Mouse (Mus musculus): ENCODE measurements around the gene Irf2. TPM values are rescaled to one million over a fixed set of nuclear protein-coding genes. Genes with fewer than 3 reads are reported as not detected.

Gene Irf2
- total and polyA plus RNA-seq, 2 experiments from 2014 or later = 3.3 to 9.5 TPM

GRCm38 (mm10) chr8:46697566-46697965, 42.0 kb upstream of the Irf2 start:
- Histone ChIP-seq H3K4me2 (ENCODE audit: low read depth, low read length, poor library complexity, severe bottlenecking) (no peak overlapping the region), H3K9ac (replicated peaks; ENCODE audit: low read length, poor library complexity, severe bottlenecking) (no peak overlapping the region), H3K4me1 (ENCODE audit: insufficient read depth, low read length) (no peaks in the 10 kb centered on the region), H3K36me3 (ENCODE audit: insufficient read depth, low read length) (no peaks in the 10 kb centered on the region), H3K4me3 (ENCODE audit: low read depth, low read length) (no peak overlapping the region), H3K27me3 (ENCODE audit: insufficient read depth, low read length) (no peaks in the 10 kb centered on the region), H3K9me3 (ENCODE audit: low read length) (no peaks in the 10 kb centered on the region), H3K27ac (ENCODE audit: low read depth, low read length) (no peak overlapping the region)
- WGBS = 67% methylated on average over 4 of the region's 4 CpGs
- no peak for TF ChIP-seq CTCF (IDR thresholded peaks at IDR 0.05)
- DNase-seq (ENCODE audit: low spot score) = no peak
- ATAC-seq (ENCODE audit: low FRiP score) = no peak

- Histone ChIP-seq H3K9me3 (ENCODE audit: low read length) (no peaks in the 10 kb centered on the region), H3K36me3 (ENCODE audit: insufficient read depth, low read length) (no peaks in the 10 kb centered on the region), H3K4me1 (ENCODE audit: insufficient read depth, low read length) (no peaks in the 10 kb centered on the region), H3K9ac (replicated peaks; ENCODE audit: low read length, poor library complexity, severe bottlenecking) (no peak overlapping the region), H3K27ac (ENCODE audit: low read depth, low read length) (no peak overlapping the region), H3K27me3 (ENCODE audit: insufficient read depth, low read length) (no peaks in the 10 kb centered on the region), H3K4me3 (ENCODE audit: low read depth, low read length) (no peak overlapping the region), H3K4me2 (ENCODE audit: low read depth, low read length, poor library complexity, severe bottlenecking) (no peak overlapping the region)
- ATAC-seq (ENCODE audit: low FRiP score) = no peak
- 94% methylated on average over 5 of the region's 5 CpGs for WGBS
- no peak for TF ChIP-seq CTCF (IDR thresholded peaks at IDR 0.05)
- no peak for DNase-seq (ENCODE audit: low spot score)
Observed at GRCm38 (mm10) chr8:46698162-46698561, 41.4 kb upstream of the Irf2 start.

GRCm38 (mm10) chr8:46705145-46705544, 34.4 kb upstream of the Irf2 start:
- Histone ChIP-seq H3K27me3 (ENCODE audit: insufficient read depth, low read length) (no peaks in the 10 kb centered on the region), H3K9ac (replicated peaks; ENCODE audit: low read length, poor library complexity, severe bottlenecking) (no peak overlapping the region), H3K9me3 (ENCODE audit: low read length) (no peaks in the 10 kb centered on the region), H3K36me3 (ENCODE audit: insufficient read depth, low read length) (no peaks in the 10 kb centered on the region), H3K4me2 (ENCODE audit: low read depth, low read length, poor library complexity, severe bottlenecking) (no peak overlapping the region), H3K27ac (ENCODE audit: low read depth, low read length) (no peak overlapping the region), H3K4me3 (ENCODE audit: low read depth, low read length) (no peak overlapping the region), H3K4me1 (ENCODE audit: insufficient read depth, low read length) (no peaks in the 10 kb centered on the region)
- no peak for DNase-seq (ENCODE audit: low spot score)
- no peak for TF ChIP-seq CTCF (IDR thresholded peaks at IDR 0.05)
- ATAC-seq (ENCODE audit: low FRiP score) = no peak
- WGBS = 96% methylated on average over 2 of the region's 2 CpGs

GRCm38 (mm10) chr8:46706730-46707129, 32.8 kb upstream of the Irf2 start:
- Histone ChIP-seq H3K9me3 (ENCODE audit: low read length) (no peaks in the 10 kb centered on the region), H3K4me2 (ENCODE audit: low read depth, low read length, poor library complexity, severe bottlenecking) (no peak overlapping the region), H3K9ac (replicated peaks; ENCODE audit: low read length, poor library complexity, severe bottlenecking) (no peak overlapping the region), H3K4me1 (ENCODE audit: insufficient read depth, low read length) (no peaks in the 10 kb centered on the region), H3K27ac (ENCODE audit: low read depth, low read length) (no peak overlapping the region), H3K27me3 (ENCODE audit: insufficient read depth, low read length) (no peaks in the 10 kb centered on the region), H3K4me3 (ENCODE audit: low read depth, low read length) (no peak overlapping the region), H3K36me3 (ENCODE audit: insufficient read depth, low read length) (no peaks in the 10 kb centered on the region)
- no peak for TF ChIP-seq CTCF (IDR thresholded peaks at IDR 0.05)
- WGBS = 61% methylated on average over 5 of the region's 5 CpGs
- ATAC-seq (ENCODE audit: low FRiP score) (no peak), DNase-seq (ENCODE audit: low spot score) (no peak)

GRCm38 (mm10) chr8:46709302-46709701, 30.2 kb upstream of the Irf2 start:
- ATAC-seq (ENCODE audit: low FRiP score) = no peak
- H3K36me3 ChIP-seq (ENCODE audit: insufficient read depth, low read length) = no peaks in the 10 kb centered on the region
- no peak overlapping the region for H3K4me2 ChIP-seq (ENCODE audit: low read depth, low read length, poor library complexity, severe bottlenecking)
- 89% methylated on average over 4 of the region's 4 CpGs for WGBS
- no peak overlapping the region for H3K27ac ChIP-seq (ENCODE audit: low read depth, low read length)
- no peaks in the 10 kb centered on the region for H3K27me3 ChIP-seq (ENCODE audit: insufficient read depth, low read length)
- TF ChIP-seq CTCF (IDR thresholded peaks at IDR 0.05) = no peak
- H3K9me3 ChIP-seq (ENCODE audit: low read length) = no peaks in the 10 kb centered on the region
- no peak for DNase-seq (ENCODE audit: low spot score)
- H3K4me1 ChIP-seq (ENCODE audit: insufficient read depth, low read length) = no peaks in the 10 kb centered on the region
- no peak overlapping the region for H3K9ac ChIP-seq (replicated peaks; ENCODE audit: low read length, poor library complexity, severe bottlenecking)
- H3K4me3 ChIP-seq (ENCODE audit: low read depth, low read length) = no peak overlapping the region

GRCm38 (mm10) chr8:46710289-46710688, 29.2 kb upstream of the Irf2 start:
- no peak overlapping the region for H3K4me2 ChIP-seq (ENCODE audit: low read depth, low read length, poor library complexity, severe bottlenecking)
- H3K9ac ChIP-seq (replicated peaks; ENCODE audit: low read length, poor library complexity, severe bottlenecking) = no peak overlapping the region
- H3K36me3 ChIP-seq (ENCODE audit: insufficient read depth, low read length) = no peaks in the 10 kb centered on the region
- no peak overlapping the region for H3K27ac ChIP-seq (ENCODE audit: low read depth, low read length)
- H3K27me3 ChIP-seq (ENCODE audit: insufficient read depth, low read length) = no peaks in the 10 kb centered on the region
- H3K9me3 ChIP-seq (ENCODE audit: low read length) = no peaks in the 10 kb centered on the region
- no peaks in the 10 kb centered on the region for H3K4me1 ChIP-seq (ENCODE audit: insufficient read depth, low read length)
- no peak for DNase-seq (ENCODE audit: low spot score)
- 95% methylated on average over 8 of the region's 8 CpGs for WGBS
- TF ChIP-seq CTCF (IDR thresholded peaks at IDR 0.05) = no peak
- H3K4me3 ChIP-seq (ENCODE audit: low read depth, low read length) = no peak overlapping the region
- ATAC-seq (ENCODE audit: low FRiP score) = no peak

All from midbrain, postnatal 0 days (tissue).